ENCODE assay signal across 10 mouse cellular contexts in the genomic region with DNA sequence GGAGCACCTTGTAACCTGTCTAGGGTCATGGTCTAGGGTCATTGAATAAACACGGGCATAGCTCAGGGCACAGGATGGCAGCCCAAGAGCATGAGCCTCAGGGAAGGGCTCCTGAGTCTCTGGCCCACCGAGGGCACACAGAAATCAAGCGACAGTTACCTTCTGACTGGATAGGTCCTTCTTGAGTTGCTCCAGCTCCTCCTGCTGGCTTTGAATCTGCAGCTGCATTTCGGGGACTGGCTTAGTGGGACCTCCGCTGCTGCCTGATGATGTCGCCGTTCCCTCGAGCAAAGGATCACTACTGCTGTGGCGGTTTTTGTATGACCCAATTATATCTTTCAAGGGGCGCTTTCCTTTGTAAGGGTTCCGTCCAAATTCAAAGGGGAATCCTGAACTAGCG. TPM values are rescaled to one million over a fixed set of nuclear protein-coding genes. Genes with fewer than 3 reads are reported as not detected.
DNase-seq lines count a peak whose midpoint lies in the region; ATAC-seq and TF ChIP-seq lines count a peak whose summit lies in the region.
"Had no signal": no experiment of that assay in that cellular context is flagged by ENCODE, and none has a peak within 500 bp of the region (broad histone marks: within the 10 kb centered on the region; RNA-seq: fewer than 3 reads in every experiment).

No protein-coding gene starts in this region.

- no peaks in the 10 kb centered on the region for H3K27me3 ChIP-seq in kidney, adult 2 months (replicated peaks; ENCODE audit: control insufficient read depth, insufficient read depth, low read length)
- no peaks in the 10 kb centered on the region for H3K27me3 ChIP-seq in kidney, embryonic 14.5 days (ENCODE audit: control insufficient read depth, insufficient read depth, low read length)
- no peaks in the 10 kb centered on the region for H3K27me3 ChIP-seq in liver, embryonic 12.5 days (replicated peaks)
- H3K27me3 ChIP-seq: embryonic facial prominence, embryonic 15.5 days; neural tube, embryonic 13.5 days had no signal

- no peaks in the 10 kb centered on the region for H3K36me3 ChIP-seq in kidney, adult 2 months (ENCODE audit: control insufficient read depth, insufficient read depth, low read length)
- H3K36me3 ChIP-seq in kidney, embryonic 14.5 days (ENCODE audit: control insufficient read depth, insufficient read depth, low read length) = peaks cover 26% of the 10 kb centered on the region; the same call in 1 of the 2 replicates
- H3K36me3 ChIP-seq in liver, embryonic 12.5 days = peaks cover 78% of the 10 kb centered on the region

- no peaks in the 10 kb centered on the region for H3K9me3 ChIP-seq in kidney, embryonic 14.5 days (ENCODE audit: control insufficient read depth, low read length)
- no peaks in the 10 kb centered on the region for H3K9me3 ChIP-seq in liver, embryonic 12.5 days (replicated peaks)
- H3K9me3 ChIP-seq: embryonic facial prominence, embryonic 15.5 days; neural tube, embryonic 13.5 days had no signal

- no peak for ATAC-seq in kidney, embryonic 14.5 days (ENCODE audit: low FRiP score, low TSS enrichment)
- peak; percentile 25; the same call in 1 of the 2 replicates for ATAC-seq in liver, embryonic 12.5 days

- H3K27ac ChIP-seq in kidney, adult 2 months (ENCODE audit: insufficient read depth, low read depth, low read length) = peak overlapping the region; percentile 74
- no peak overlapping the region for H3K27ac ChIP-seq in kidney, embryonic 14.5 days (ENCODE audit: low read depth, low read length)
- H3K27ac ChIP-seq in cortical plate, adult 2 months (ENCODE audit: insufficient read depth, low read length) = no peak overlapping the region
- no peak overlapping the region for H3K27ac ChIP-seq in liver, embryonic 12.5 days
- H3K27ac ChIP-seq: embryonic facial prominence, embryonic 15.5 days; neural tube, embryonic 13.5 days had no signal

- no peak overlapping the region for H3K4me2 ChIP-seq in kidney, embryonic 14.5 days (replicated peaks; ENCODE audit: low read depth, low read length)
- no peak overlapping the region for H3K4me2 ChIP-seq in liver, embryonic 12.5 days
- H3K4me2 ChIP-seq: embryonic facial prominence, embryonic 15.5 days; lung, embryonic 14.5 days; neural tube, embryonic 13.5 days had no signal

- no peaks in the 10 kb centered on the region for H3K4me1 ChIP-seq in kidney, adult 2 months (ENCODE audit: control insufficient read depth, insufficient read depth, low read length)
- H3K4me1 ChIP-seq in kidney, embryonic 14.5 days (ENCODE audit: control insufficient read depth, insufficient read depth, low read length) = no peaks in the 10 kb centered on the region
- H3K4me1 ChIP-seq in cortical plate, adult 2 months (ENCODE audit: control insufficient read depth, insufficient read depth, low read length) = peaks cover 7% of the 10 kb centered on the region
- H3K4me1 ChIP-seq in liver, embryonic 12.5 days = peaks cover 24% of the 10 kb centered on the region
- H3K4me1 ChIP-seq: embryonic facial prominence, embryonic 15.5 days; neural tube, embryonic 13.5 days had no signal

- DNase-seq in kidney, adult 2 months = peak; percentile 60
- peak; percentile 21 for DNase-seq in ZHBTc4 (ENCODE audit: low read depth, low spot score)
- no peak for DNase-seq in retina, postnatal 1 day
- no peak for DNase-seq in spleen, postnatal 4 days (ENCODE audit: low spot score in 2 of 2)

- 63% methylated on average over 12 of the region's 12 CpGs for WGBS in kidney, adult 2 months
- WGBS in kidney, embryonic 14.5 days = 79% methylated on average over 12 of the region's 12 CpGs
- 84% methylated on average over 12 of the region's 12 CpGs for WGBS in liver, embryonic 12.5 days (ENCODE audit: insufficient replicate concordance)

- TF ChIP-seq CTCF in kidney, adult 2 months (conservative IDR thresholded peaks at IDR 0.05; ENCODE audit: insufficient read depth, insufficient read length, low read depth, low read length) = peak; percentile 44
- peak; percentile 23; the same call in 1 of the 2 replicates for TF ChIP-seq CTCF in cortical plate, adult 2 months (IDR thresholded peaks at IDR 0.05; ENCODE audit: extremely low read depth, insufficient read depth, low read length)

- H3K4me3 ChIP-seq in kidney, adult 2 months (ENCODE audit: insufficient read depth, low read depth, low read length) = no peak overlapping the region
- no peak overlapping the region for H3K4me3 ChIP-seq in kidney, embryonic 14.5 days (ENCODE audit: low read length)
- no peak overlapping the region for H3K4me3 ChIP-seq in cortical plate, adult 2 months (ENCODE audit: insufficient read depth, low read length)
- no peak overlapping the region for H3K4me3 ChIP-seq in liver, embryonic 12.5 days
- H3K4me3 ChIP-seq: embryonic facial prominence, embryonic 15.5 days; neural tube, embryonic 13.5 days had no signal

- TF ChIP-seq POLR2A in kidney, adult 2 months (IDR thresholded peaks at IDR 0.05; ENCODE audit: low read depth, low read length) = no peak
- no peak for TF ChIP-seq POLR2A in cortical plate, adult 2 months (IDR thresholded peaks at IDR 0.05; ENCODE audit: extremely low read depth, insufficient read depth, low read length)

- no peak overlapping the region for H3K9ac ChIP-seq in kidney, embryonic 14.5 days (ENCODE audit: low read depth, low read length)
- no peak overlapping the region for H3K9ac ChIP-seq in liver, embryonic 12.5 days
- H3K9ac ChIP-seq: embryonic facial prominence, embryonic 15.5 days; lung, embryonic 14.5 days; neural tube, embryonic 13.5 days had no signal

RNA-seq across cellular contexts. Expression of gene Tbc1d2b, which starts 43.4 kb away (rescaled TPM):
- 16.4 and 17.5 TPM in 2 replicates for polyA plus RNA-seq in kidney, adult 2 months (2012; rRNA removed)
- polyA plus RNA-seq in kidney, embryonic 14.5 days (2014; fragmentation: Nextera tagmentation; extraction: Ambion mirVana) = 8.9 and 14.7 TPM in 2 replicates
- polyA plus RNA-seq in cortical plate, adult 2 months (2012; rRNA removed) = 10.4 and 11.4 TPM in 2 replicates
- polyA plus RNA-seq in liver, embryonic 12.5 days (2016; fragmentation: Nextera tagmentation; extraction: Ambion mirVana) = 11.0 and 12.2 TPM in 2 replicates

Comparison
In these comparisons a context has a peak if more than half of its experiments do, and no peak if none do; other contexts are left out.
1. DNase-seq: peak in kidney, adult 2 months (single experiment) and ZHBTc4 (single experiment); none in retina, postnatal 1 day (single experiment) and spleen, postnatal 4 days (0 of 2).